Comparison of ENCODE assay signal across 9 mouse cellular contexts in the genomic region with DNA sequence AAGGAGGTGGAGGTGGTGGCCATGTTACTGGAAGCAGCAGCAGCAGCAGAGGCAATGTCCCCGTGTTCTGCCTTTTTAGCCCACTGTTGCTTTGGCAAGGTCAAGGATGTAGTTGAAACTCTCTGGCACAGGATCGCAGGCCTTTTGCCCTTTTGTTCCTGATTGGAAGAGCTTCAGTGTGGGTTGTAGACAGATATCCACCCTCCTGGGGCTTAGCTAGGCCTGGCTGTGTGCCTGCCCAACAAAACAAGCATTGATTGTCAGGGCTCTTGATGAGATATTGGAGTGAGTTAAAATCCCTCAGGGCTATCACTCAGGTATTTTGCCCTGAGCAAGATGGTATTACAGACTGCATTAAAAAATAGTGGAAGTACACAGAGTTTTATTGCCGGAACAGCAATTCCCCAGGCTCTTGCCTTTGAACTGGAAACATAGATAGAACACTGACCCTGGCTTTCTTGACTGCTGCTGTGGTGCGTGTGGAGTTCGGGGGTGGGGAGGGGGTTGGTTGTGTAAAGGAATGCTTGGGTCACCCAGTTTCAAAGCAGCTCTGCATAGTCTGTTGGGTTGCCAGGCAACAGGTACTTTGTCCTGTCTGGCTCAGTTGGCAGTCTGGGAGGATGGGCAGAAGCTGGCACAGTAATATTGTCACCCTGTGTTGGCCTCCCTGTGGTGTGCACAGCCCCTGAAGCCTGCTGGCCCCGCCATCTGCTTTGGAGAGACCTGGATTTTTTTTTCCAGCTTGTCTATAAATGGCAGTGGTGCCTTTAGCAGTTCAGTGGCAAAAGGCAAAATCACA. TPM values are rescaled to one million over a fixed set of nuclear protein-coding genes. Genes with fewer than 3 reads are reported as not detected.
A peak's percentile ranks its signal among the peaks of the same experiment; 100 is the strongest.
DNase-seq lines count a peak whose midpoint lies in the region; ATAC-seq and TF ChIP-seq lines count a peak whose summit lies in the region.
"Had no signal": no experiment of that assay in that cellular context is flagged by ENCODE, and none has a peak within 500 bp of the region (broad histone marks: within the 10 kb centered on the region; RNA-seq: fewer than 3 reads in every experiment).

No protein-coding gene starts in this region.

- peaks cover 6% of the 10 kb centered on the region for H3K4me1 ChIP-seq in cerebellum, adult 2 months (ENCODE audit: control insufficient read depth, insufficient read depth, low read length)
- peaks cover 5% of the 10 kb centered on the region for H3K4me1 ChIP-seq in hindbrain, embryonic 16.5 days (ENCODE audit: control insufficient read depth, insufficient read depth, low read depth, low read length)
- peaks cover 9% of the 10 kb centered on the region for H3K4me1 ChIP-seq in liver, postnatal 0 days (ENCODE audit: insufficient read depth)

- DNase-seq in adrenal gland, adult (ENCODE audit: inconsistent age in 2 of 2, low spot score in 1 of 2): peak; percentile 71 to 80
- no peak for DNase-seq in adrenal gland, postnatal 4 days (ENCODE audit: low spot score in 2 of 2)
- DNase-seq in cerebellum, adult 2 months: peak; percentile 57 to 76
- peak; percentile 35 for DNase-seq in forelimb bud, embryonic 11.5 days (ENCODE audit: low read depth, low spot score)
- DNase-seq in liver, postnatal 0 days: no peak
- peak; percentile 24 for DNase-seq in right cerebral cortex, postnatal 14 days
- no peak for DNase-seq in gastrocnemius, adult 2 months

- no peak overlapping the region for H3K4me2 ChIP-seq in hindbrain, embryonic 16.5 days (ENCODE audit: low read length)
- H3K4me2 ChIP-seq in liver, postnatal 0 days (ENCODE audit: low read depth, low read length): no peak overlapping the region

- no peak overlapping the region for H3K9ac ChIP-seq in hindbrain, embryonic 16.5 days (ENCODE audit: low read depth, low read length)
- no peak overlapping the region for H3K9ac ChIP-seq in liver, postnatal 0 days (replicated peaks)

- no peak overlapping the region for H3K27ac ChIP-seq in cerebellum, adult 2 months (ENCODE audit: insufficient read depth, low read length)
- H3K27ac ChIP-seq in hindbrain, embryonic 16.5 days (ENCODE audit: low read depth, low read length): peak overlapping the region; percentile 36
- H3K27ac ChIP-seq in liver, postnatal 0 days (ENCODE audit: low read depth): no peak overlapping the region; the same call in 1 of the 2 replicates
- H3K27ac ChIP-seq in gastrocnemius, adult 2 months: no peak overlapping the region

- no peaks in the 10 kb centered on the region for H3K36me3 ChIP-seq in hindbrain, embryonic 16.5 days (ENCODE audit: control insufficient read depth, insufficient read depth, low read length)
- H3K36me3 ChIP-seq in liver, postnatal 0 days (replicated peaks; ENCODE audit: insufficient read depth, low read length): no peaks in the 10 kb centered on the region

- WGBS in cerebellum, adult 2 months: 17% methylated on average over 6 of the region's 6 CpGs
- 6% methylated on average over 6 of the region's 6 CpGs for WGBS in hindbrain, embryonic 16.5 days
- 51% methylated on average over 6 of the region's 6 CpGs for WGBS in liver, postnatal 0 days (ENCODE audit: insufficient replicate concordance)

- TF ChIP-seq EP300 in liver, postnatal 0 days (IDR thresholded peaks at IDR 0.05; ENCODE audit: low read depth): no peak

- no peaks in the 10 kb centered on the region for H3K27me3 ChIP-seq in cerebellum, adult 2 months (ENCODE audit: control insufficient read depth, insufficient read depth, low read length)
- no peaks in the 10 kb centered on the region for H3K27me3 ChIP-seq in hindbrain, embryonic 16.5 days (replicated peaks; ENCODE audit: control insufficient read depth, insufficient read depth, low read length)
- no peaks in the 10 kb centered on the region for H3K27me3 ChIP-seq in liver, postnatal 0 days (ENCODE audit: insufficient read depth, low read length)

- H3K4me3 ChIP-seq in cerebellum, adult 2 months (replicated peaks; ENCODE audit: insufficient read depth, low read depth, low read length): no peak overlapping the region
- H3K4me3 ChIP-seq in hindbrain, embryonic 16.5 days (ENCODE audit: low read length): no peak overlapping the region
- H3K4me3 ChIP-seq in liver, postnatal 0 days (ENCODE audit: low read depth, low read length): no peak overlapping the region
- H3K4me3 ChIP-seq in gastrocnemius, adult 2 months: no peak overlapping the region

- no peak for TF ChIP-seq CTCF in cerebellum, adult 2 months (IDR thresholded peaks at IDR 0.05; ENCODE audit: borderline replicate concordance, insufficient read depth, low read depth, low read length)
- no peak for TF ChIP-seq CTCF in liver, postnatal 0 days (IDR thresholded peaks at IDR 0.05; ENCODE audit: low read depth)
- no peak for TF ChIP-seq CTCF in gastrocnemius, adult 2 months (IDR thresholded peaks at IDR 0.05)

- intact Hi-C loops in gastrocnemius, adult 2 months (cut with DNase I): no loop called here

- no peak for TF ChIP-seq POLR2A in cerebellum, adult 2 months (IDR thresholded peaks at IDR 0.05; ENCODE audit: borderline replicate concordance, insufficient read depth, low read length)

- H3K9me3 ChIP-seq in hindbrain, embryonic 16.5 days (ENCODE audit: control insufficient read depth, low read length): no peaks in the 10 kb centered on the region
- H3K9me3 ChIP-seq in liver, postnatal 0 days (ENCODE audit: low read length): no peaks in the 10 kb centered on the region

- ATAC-seq in hindbrain, embryonic 16.5 days: peak; percentile 97
- peak; percentile 44; the same call in 1 of the 2 replicates for ATAC-seq in liver, postnatal 0 days

RNA-seq across cellular contexts. Expression of a gene that starts 32.5 kb away (rescaled TPM):
- 10 to 100 TPM; 35.3 to 40.6 TPM for total RNA-seq in adrenal gland, postnatal 4 days (2021)
- polyA plus RNA-seq in cerebellum, adult 2 months (2012; rRNA removed): 5.5 and 7.1 TPM in 2 replicates
- polyA plus RNA-seq in hindbrain, embryonic 16.5 days (2015; fragmentation: Nextera tagmentation; extraction: Ambion mirVana): 14.5 and 16.3 TPM in 2 replicates
- 5.9 and 6.0 TPM in 2 replicates for polyA plus RNA-seq in liver, postnatal 0 days (2015; fragmentation: Nextera tagmentation; extraction: Ambion mirVana)
- 1 to 10 TPM; 1.7 to 3.3 TPM for total RNA-seq in gastrocnemius, adult 2 months (2021)

RNA-seq across cellular contexts. Expression of a gene that starts 55.3 kb away (rescaled TPM):
- not detected for total RNA-seq in adrenal gland, postnatal 4 days (2021)
- polyA plus RNA-seq in cerebellum, adult 2 months (2012; rRNA removed): not detected in 2 replicates
- polyA plus RNA-seq in hindbrain, embryonic 16.5 days (2015; fragmentation: Nextera tagmentation; extraction: Ambion mirVana): not detected in 2 replicates
- polyA plus RNA-seq in liver, postnatal 0 days (2015; fragmentation: Nextera tagmentation; extraction: Ambion mirVana): 0.06 and 0.11 TPM in 2 replicates
- not detected for total RNA-seq in gastrocnemius, adult 2 months (2021)
- total RNA-seq: left cerebral cortex, adult 8-10 months had no signal

Comparison
In these comparisons a context has a peak if more than half of its experiments do, and no peak if none do; other contexts are left out.
1. DNase-seq: peak in adrenal gland, adult (2 of 2), cerebellum, adult 2 months (2 of 2), forelimb bud, embryonic 11.5 days (single experiment) and right cerebral cortex, postnatal 14 days (single experiment); none in adrenal gland, postnatal 4 days (0 of 2), liver, postnatal 0 days (single experiment) and gastrocnemius, adult 2 months (single experiment).